Mouse (Mus musculus): ENCODE results near the gene Gm44511. TPM values are rescaled to one million over a fixed set of nuclear protein-coding genes. Genes with fewer than 3 reads are reported as not detected.
A peak's percentile ranks its signal among the peaks of the same experiment; 100 is the strongest.
"Not testable (repeated sequence)": the region's sequence is repeated elsewhere in the genome, so short reads cannot be mapped to it uniquely, and the experiment has no call there.

The Gm44511 gene
- total RNA-seq, 1 experiment from 2014 or later: not detected

DNA sequence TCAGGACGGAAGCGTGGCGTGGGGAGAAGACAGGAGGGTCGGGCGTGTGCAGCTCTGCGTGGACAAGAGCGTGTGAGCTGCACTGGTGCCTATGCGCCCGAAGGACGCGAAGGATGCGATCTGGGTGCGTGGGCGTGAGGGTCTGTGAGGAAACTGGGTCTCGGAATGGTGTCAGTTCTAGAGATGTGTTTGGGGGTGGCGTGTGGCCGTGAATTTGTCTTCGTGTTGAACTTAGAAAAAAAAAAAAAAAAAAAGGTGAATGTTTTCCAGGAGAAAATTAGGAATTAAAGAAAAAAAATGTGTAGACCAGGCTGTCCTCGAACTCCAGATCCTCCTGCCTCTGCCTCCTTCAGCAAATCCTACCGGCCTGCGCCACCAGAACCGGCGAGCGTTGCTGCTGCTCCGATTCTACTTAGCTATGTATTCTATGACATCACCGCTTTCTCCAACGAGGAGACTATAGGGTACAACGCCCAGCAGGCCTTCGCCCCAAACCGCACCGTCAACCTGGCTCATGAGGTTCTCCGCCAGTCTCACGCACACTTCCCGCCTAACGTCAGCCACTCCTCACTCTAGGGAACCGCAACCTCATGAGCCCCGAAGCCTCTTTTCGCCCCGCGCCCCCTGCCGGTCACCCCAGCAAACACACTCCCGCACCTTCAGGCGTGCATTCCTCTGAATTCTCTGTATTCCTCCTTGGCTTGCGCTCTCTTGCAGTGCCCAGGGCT lies 65.5 kb downstream of the Gm44511 start:
- DNase-seq: peak; percentile 74

DNA sequence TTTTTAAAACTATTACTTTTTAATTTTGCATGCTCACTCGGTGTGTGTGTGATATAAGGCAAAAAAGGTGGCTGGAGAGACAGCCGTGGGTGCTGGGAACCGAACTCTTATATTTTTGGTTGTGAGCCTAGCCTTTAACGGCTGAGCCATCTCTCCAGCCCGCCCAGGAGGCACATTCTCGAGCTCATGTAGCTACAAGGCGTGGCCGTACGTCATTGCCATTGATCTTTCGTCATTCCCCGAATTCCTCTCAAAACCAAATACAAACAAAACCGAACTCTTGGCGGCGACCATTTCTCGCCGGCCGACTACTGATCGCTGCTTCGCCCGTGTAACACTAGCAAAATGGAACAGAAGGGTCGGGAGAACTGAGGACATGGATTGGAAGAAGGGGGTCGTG lies 66.1 kb downstream of the Gm44511 start:
- DNase-seq: peak; percentile 87

DNA sequence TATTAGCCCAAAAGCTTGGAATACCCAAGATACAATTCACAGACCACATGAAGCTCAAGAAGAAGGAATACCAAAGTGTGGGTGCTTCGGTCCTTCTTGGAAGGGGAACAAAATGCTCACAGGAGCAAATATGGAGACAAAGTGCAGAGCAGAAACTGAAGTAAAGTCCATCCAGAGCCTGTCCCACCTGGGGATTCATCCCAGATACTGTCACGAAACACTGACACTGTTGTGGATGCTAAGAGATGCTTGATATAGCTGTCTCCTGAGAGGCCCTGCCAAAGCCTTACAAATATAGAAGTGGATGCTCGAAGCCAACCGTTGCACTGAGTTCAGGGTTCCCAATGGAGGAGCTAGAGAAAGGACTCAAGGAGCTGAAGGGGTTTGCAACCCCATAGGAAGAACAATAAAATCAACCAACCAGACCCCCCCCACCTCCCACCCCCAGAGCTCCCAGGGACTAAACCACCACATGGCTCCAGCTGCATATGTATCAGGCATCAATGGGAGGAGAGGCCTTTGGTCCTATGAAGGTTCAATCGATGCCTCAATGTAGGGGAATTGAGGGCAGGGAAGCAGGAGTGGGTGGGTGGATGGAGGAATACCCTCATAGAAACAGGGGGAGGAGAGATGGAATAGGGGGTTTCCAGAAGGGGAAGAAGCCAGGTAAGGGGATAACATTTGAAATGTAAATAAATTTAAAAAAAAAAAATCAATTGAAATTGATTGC lies 66.7 kb downstream of the Gm44511 start:
- no peak for DNase-seq

DNA sequence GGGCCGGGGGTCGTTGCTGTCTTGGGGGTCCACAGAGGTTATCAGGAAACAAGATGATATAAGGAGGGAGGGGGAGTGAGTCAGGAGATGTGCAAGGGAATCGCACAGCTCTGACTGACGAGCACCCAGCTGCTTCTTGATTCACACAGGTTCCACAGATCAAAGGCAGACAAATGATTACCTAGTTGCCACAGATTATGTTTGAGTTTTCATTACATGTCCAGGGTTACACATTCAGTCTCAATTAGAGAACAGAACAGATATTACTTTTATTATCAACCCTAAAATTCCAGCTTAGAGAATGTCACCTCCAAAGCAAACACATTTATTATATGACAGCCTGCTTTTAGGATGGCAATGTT lies 70.7 kb downstream of the Gm44511 start:
- DNase-seq: not testable (repeated sequence)

DNA sequence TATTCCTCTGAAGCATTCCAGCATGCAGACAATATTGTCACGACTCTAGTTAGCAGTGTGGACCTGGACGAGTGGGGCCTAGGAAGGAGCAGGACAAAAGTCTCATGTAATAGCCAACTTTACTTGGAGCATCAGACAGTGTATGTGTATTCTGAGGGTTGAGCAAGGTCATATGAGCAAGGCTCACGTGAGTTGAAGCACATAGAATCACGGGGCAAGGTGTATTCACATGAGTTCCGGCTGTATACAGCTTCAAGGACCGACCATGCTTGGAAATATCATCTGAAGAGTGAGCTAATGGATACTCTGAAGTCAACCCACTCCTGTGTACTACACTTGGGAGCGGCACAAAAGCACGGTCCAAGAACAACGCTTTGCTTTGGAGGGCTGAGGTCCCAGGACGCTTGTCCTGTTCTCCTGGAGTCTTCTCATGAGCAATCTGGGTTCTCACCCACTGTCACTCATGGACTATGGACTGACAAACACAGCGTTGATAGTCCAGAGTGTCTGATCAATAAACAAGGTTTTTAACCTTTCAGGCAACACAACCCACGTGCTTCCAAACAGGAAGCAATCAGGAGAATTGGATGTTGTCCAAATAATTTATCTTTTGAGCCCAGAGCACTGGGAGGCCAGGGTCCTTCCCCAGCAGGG lies 71.2 kb downstream of the Gm44511 start:
- not testable (repeated sequence) for DNase-seq

DNA sequence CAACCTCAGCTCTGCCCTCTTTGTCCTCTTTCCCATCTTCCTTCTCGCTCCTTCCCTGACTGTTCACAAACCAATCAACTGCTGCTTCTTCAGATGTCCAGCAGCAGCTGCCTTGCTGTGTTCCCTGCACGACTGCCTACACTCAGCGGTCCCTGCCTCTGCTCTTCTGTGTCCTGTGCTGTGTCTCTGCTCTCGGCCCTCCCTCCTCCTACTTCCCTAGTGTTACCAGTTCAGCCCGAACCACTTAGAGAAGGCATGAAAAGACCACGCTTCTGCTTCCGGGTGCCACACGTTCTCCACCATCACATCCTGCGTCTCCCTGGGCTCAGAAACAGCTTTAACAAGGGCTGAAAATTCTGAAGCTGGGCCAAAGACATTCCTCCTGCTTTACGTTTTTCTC lies 71.8 kb downstream of the Gm44511 start:
- not testable (repeated sequence) for DNase-seq

DNA sequence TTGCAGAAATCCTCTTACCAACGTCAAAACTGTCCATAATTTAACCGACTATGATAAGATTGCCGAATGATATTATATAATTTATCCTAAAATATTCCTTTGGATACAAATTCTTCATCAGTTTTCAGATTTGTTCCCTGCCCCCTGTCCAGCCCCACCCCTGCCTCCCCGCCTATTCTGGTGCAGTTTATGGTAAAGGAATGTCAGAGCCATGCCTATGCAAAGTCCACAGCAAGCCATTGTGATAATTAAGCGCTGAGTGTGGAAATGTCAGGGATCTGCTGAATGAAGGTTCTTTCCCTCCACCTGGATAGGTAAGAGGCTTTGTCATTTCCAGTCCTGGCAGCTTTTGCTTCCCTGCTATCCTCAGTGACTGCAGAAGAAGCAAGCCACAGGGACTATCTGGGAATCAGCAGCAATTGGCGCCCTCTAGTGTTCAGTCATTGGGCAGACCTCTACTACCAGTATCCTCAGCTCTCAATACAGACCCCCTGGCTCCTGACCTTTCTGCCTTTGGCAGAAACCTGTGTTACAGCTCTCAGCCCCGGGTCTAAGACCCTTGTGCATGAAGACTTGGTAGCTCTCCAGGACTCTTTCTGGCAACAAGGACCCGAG lies 72.4 kb downstream of the Gm44511 start:
- peak; percentile 68 for DNase-seq

DNA sequence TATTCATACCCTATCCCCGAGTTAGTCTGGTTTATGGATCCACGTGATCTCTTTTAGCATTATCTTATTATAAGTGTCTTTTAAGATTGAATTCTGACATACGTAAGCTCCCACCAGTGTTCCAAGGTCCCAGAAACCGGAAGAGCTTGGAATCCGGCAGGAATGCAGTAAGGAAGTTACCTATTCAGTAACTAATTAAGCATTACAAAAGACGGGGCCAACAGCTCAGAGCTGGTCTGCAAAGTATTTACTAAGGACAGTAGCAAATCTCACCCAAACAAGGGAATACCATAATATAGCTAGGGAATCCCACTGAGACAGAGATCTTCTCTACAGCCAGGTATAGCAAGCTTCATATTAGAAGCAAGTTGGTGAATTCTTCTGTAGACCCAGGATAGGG lies 79.1 kb downstream of the Gm44511 start:
- not testable (repeated sequence) for DNase-seq

DNA sequence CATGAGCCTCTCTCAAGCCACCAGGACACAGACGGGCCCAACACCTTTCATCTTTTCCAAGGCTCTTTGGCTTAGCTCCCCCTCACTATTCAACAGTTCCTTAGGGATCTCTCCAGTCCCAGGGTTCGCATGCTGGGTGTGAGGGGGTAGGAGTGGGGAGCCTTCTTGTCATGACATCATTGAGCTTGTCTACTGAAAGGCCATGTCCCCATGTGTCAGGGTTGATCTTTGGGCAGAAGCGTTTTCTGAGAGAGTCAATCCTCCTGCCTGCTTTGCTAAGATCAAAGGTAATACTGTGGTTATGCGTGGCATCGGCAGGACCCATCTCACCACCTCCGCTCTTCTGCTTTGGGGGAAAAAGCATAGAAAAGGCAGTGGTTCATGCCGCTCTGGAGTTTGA lies 88.7 kb downstream of the Gm44511 start:
- DNase-seq: no peak

DNA sequence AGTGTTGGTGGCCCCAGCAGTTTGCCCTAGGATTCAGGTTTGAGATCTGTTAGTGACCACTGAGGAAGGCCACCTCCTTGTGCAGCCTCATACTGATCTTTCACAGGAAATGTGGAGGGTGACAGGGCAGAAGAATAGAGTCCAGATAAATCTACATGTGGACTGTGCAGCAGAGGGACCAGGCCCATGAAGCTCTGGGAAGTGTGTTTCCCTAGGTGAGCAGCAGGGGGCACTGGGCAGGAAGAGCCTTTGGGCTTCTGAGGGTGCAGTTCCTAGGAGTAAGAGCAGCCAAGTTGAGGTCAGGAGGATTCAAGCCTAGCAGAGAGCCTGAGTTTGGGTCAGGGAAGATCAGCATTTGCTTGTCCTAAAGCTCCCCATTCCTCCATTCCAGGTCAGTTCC lies 90.0 kb downstream of the Gm44511 start:
- peak; percentile 10 for DNase-seq

DNA sequence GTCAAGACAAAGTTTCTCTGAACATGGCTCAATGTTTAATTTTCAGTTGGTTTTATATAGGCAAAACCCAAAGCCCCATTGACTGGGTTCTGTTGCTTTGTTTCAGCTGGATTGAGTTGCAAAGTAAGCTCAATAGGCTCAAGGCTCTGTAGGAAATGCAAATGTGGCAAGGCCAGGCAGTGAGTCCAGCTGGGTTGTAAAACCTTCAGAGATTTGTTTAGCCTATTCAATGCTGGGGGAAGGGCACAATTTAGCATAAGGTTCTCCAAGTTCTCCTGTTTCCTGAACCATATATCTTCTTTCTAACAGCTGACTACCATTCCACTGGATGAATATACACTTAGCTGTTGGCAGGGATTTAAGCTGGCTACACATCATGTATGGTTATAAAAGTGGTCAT lies 91.2 kb downstream of the Gm44511 start:
- no peak for DNase-seq

DNA sequence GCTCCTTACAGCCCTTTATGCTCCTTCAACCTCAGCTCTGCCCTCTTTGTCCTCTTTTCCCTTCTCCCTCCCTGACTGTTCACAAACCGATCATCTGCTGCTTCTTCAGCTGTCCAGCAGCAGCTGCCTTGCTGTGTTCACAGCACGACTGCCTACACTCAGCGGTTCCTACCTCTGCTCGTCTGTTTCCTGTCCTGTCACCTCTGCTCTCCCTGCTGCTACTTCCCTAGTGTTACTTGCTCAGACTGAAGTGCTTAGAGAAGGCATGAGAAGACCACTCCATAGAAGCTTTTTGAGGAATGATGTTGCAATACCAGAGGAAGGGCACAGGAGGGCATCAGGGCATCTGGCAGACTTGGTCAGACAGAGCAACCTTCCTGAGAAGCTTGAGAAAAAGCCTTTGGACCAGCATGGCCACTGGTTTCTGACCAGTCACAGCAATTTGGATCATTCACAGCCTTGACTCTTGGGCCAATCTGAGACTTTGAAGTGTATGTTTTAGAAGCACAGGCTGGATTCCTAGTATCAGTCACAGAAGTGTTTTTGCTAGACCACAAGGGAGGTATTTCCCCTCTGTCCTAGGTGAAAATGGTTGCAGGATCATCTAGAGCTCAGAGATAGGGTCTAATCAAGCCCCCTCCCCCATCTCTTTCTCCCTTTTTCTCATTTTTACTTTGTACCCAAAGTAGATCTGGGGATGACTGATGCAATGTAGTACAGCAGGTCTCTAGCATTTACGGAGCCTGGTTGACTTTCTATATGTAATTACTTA lies 92.0 kb downstream of the Gm44511 start:
- no peak for DNase-seq

DNA sequence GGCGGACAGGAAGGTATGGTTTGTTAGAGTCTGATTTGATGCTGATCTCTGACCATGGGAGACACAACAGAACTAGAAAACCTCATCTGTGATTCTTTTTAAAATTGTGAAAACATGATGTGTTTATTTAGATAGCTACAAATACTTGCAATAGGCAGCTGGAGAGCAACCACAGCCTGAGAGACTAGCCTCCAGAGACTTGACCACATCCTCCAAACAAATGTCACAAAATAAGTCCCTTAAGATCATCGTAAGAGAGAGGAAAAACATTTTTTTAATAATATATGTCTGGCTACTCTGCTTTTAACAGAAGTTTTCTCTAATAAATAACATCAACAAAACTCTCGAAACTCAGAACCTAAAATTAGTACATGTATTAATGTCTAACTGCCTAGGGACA lies 94.1 kb downstream of the Gm44511 start:
- no peak for DNase-seq

Other genes starting within 250 kb of the Gm44511 start
- not detected in 2 replicates for gene A2ml1, start 244.7 kb downstream of the Gm44511 start, total RNA-seq (2021)
- gene Klrb1a, start 202.8 kb downstream of the Gm44511 start, total RNA-seq (2021): not detected in 2 replicates
- 0.97 and 1.00 TPM in 2 replicates for gene Clec2h, start 163.9 kb downstream of the Gm44511 start, total RNA-seq (2021)
- gene Klrb1, start 103.3 kb downstream of the Gm44511 start, total RNA-seq (2021): not detected in 2 replicates
- not detected in 2 replicates for gene Klrb1c, start 37.1 kb downstream of the Gm44511 start, total RNA-seq (2021)
- gene Klrb1b, start within 50 bp of the Gm44511 start, total RNA-seq (2021): not detected in 2 replicates
- not detected in 2 replicates for gene Clec2i, start 61.3 kb upstream of the Gm44511 start, total RNA-seq (2021)
- 0.18 TPM in 1 of 2 replicates, not detected in the other for gene BC035044, start 64.8 kb upstream of the Gm44511 start, total RNA-seq (2021)
- 2.0 TPM in 1 of 2 replicates, not detected in the other for gene Clec2g, start 108.1 kb upstream of the Gm44511 start, total RNA-seq (2021)
- gene Klrb1f, start 219.6 kb upstream of the Gm44511 start, total RNA-seq (2021): not detected in 2 replicates

Measured in adrenal gland, postnatal 25 days (tissue).